Mouse (Mus musculus) midbrain, embryonic 15.5 days (tissue): ENCODE measurements at regions not wholly inside any gene's neighbourhood (a gene's known extent, or its start where the extent isn't known, plus 50 kb on each side); places are given as distances from the start of the nearest gene placed in this dataset.

ENCODE experiments used
- ATAC-seq: fragments of 200-750 bp; cut with Nextera tagmentation; replicated peaks from 2 replicates; pipeline ENCODE4 v1.8.0; 2017; ENCODE audit warnings: moderate TSS enrichment
- H3K27ac ChIP-seq: fragments of 300-500 bp; sonication (generic); 2 replicates; pipeline ENCODE4 v1.5.1; 2015; ENCODE audit warnings: mild to moderate bottlenecking, inconsistent platforms
- H3K27me3 ChIP-seq: fragments of 300-500 bp; sonication (generic); replicated peaks from 2 replicates; pipeline ENCODE4 v1.6.1; 2015; ENCODE audit warnings: inconsistent platforms
- H3K36me3 ChIP-seq: fragments of 300-500 bp; sonication (generic); replicated peaks from 2 replicates; pipeline ENCODE4 v1.6.1; 2015; ENCODE audit warnings: inconsistent platforms
- H3K4me1 ChIP-seq: fragments of 300-500 bp; sonication (generic); 2 replicates; pipeline ENCODE4 v1.6.1; 2015; ENCODE audit warnings: inconsistent platforms
- H3K4me2 ChIP-seq: fragments of 300-500 bp; sonication (generic); 2 replicates; pipeline ENCODE4 v1.6.1; 2015; ENCODE audit warnings: inconsistent platforms, mild to moderate bottlenecking, moderate library complexity
- H3K4me3 ChIP-seq: fragments of 300-500 bp; sonication (generic); 2 replicates; pipeline ENCODE4 v1.5.1; 2015; ENCODE audit warnings: mild to moderate bottlenecking, inconsistent platforms
- H3K9ac ChIP-seq: fragments of 300-500 bp; sonication (generic); 2 replicates; pipeline ENCODE4 v1.6.1; 2015; ENCODE audit warnings: mild to moderate bottlenecking, inconsistent platforms
- H3K9me3 ChIP-seq: fragments of 300-500 bp; sonication (generic); 2 replicates; pipeline ENCODE4 v1.6.1; 2016; ENCODE audit warnings: inconsistent platforms
- WGBS: fragments of 180-500 bp; shearing (Covaris S2); methylation state at CpG from one replicate; pipeline ENCODE4 v1.1.7; 2015; ENCODE audit warnings: mixed read lengths; 5-methylcytosine and 5-hydroxymethylcytosine counted together

- H3K36me3 ChIP-seq: no peaks in the 10 kb centered on the region
- no peaks in the 10 kb centered on the region for H3K27me3 ChIP-seq
- no peak overlapping the region for H3K4me3 ChIP-seq
- peak overlapping the region; percentile 28 for H3K4me2 ChIP-seq
- H3K9ac ChIP-seq: no peak overlapping the region
- WGBS: 18% methylated on average over 7 of the region's 7 CpGs
- ATAC-seq: peak; percentile 44
- no peak overlapping the region for H3K27ac ChIP-seq
- peaks cover 12% of the 10 kb centered on the region for H3K4me1 ChIP-seq
- H3K9me3 ChIP-seq: no peaks in the 10 kb centered on the region
Measured at GRCm38 (mm10) chr16:15052389-15052923, 146.1 kb downstream of the Efcab1 start.

- Histone ChIP-seq H3K27me3 (no peaks in the 10 kb centered on the region), H3K4me2 (peak overlapping the region; percentile 28), H3K36me3 (no peaks in the 10 kb centered on the region), H3K9me3 (no peaks in the 10 kb centered on the region), H3K4me3 (no peak overlapping the region), H3K9ac (no peak overlapping the region), H3K27ac (no peak overlapping the region), H3K4me1 (peaks cover 12% of the 10 kb centered on the region)
- peak; percentile 90 for ATAC-seq
- 4% methylated on average over 16 of the region's 16 CpGs for whole genome bisulfite sequencing
Measured at GRCm38 (mm10) chr16:15052924-15053793, 146.8 kb downstream of the Efcab1 start.

GRCm38 (mm10) chr16:15053840-15054239, 147.4 kb downstream of the Efcab1 start:
- Histone ChIP-seq H3K4me2 (no peak overlapping the region), H3K36me3 (no peaks in the 10 kb centered on the region), H3K4me1 (peaks cover 12% of the 10 kb centered on the region), H3K27ac (no peak overlapping the region), H3K4me3 (no peak overlapping the region), H3K9ac (no peak overlapping the region), H3K9me3 (no peaks in the 10 kb centered on the region), H3K27me3 (no peaks in the 10 kb centered on the region)
- no peak for ATAC-seq
- 9% methylated on average over 4 of the region's 4 CpGs for whole genome bisulfite sequencing

GRCm38 (mm10) chr16:15054306-15055001, 148.0 kb downstream of the Efcab1 start:
- 29% methylated on average over 5 of the region's 5 CpGs for WGBS
- Histone ChIP-seq H3K9ac (no peak overlapping the region), H3K4me2 (no peak overlapping the region), H3K4me3 (no peak overlapping the region), H3K36me3 (no peaks in the 10 kb centered on the region), H3K9me3 (no peaks in the 10 kb centered on the region), H3K27me3 (no peaks in the 10 kb centered on the region), H3K27ac (no peak overlapping the region), H3K4me1 (peaks cover 12% of the 10 kb centered on the region)
- ATAC-seq: no peak

GRCm38 (mm10) chr16:15055697-15056096, 149.3 kb downstream of the Efcab1 start:
- Histone ChIP-seq H3K27ac (no peak overlapping the region), H3K9ac (no peak overlapping the region), H3K9me3 (no peaks in the 10 kb centered on the region), H3K36me3 (no peaks in the 10 kb centered on the region), H3K27me3 (no peaks in the 10 kb centered on the region), H3K4me3 (no peak overlapping the region), H3K4me1 (peaks cover 12% of the 10 kb centered on the region), H3K4me2 (no peak overlapping the region)
- WGBS: 31% methylated on average over 5 of the region's 5 CpGs
- ATAC-seq: no peak

GRCm38 (mm10) chr16:15070485-15070960, 164.1 kb downstream of the Efcab1 start:
- no peaks in the 10 kb centered on the region for H3K27me3 ChIP-seq
- H3K4me1 ChIP-seq: no peaks in the 10 kb centered on the region
- ATAC-seq: no peak
- no peak overlapping the region for H3K9ac ChIP-seq
- H3K9me3 ChIP-seq: no peaks in the 10 kb centered on the region
- H3K36me3 ChIP-seq: no peaks in the 10 kb centered on the region
- WGBS: 89% methylated on average over 7 of the region's 7 CpGs
- no peak overlapping the region for H3K4me2 ChIP-seq
- no peak overlapping the region for H3K4me3 ChIP-seq
- H3K27ac ChIP-seq: no peak overlapping the region

GRCm38 (mm10) chr16:15074407-15074806, 168.0 kb downstream of the Efcab1 start:
- no peak overlapping the region for H3K4me2 ChIP-seq
- H3K4me3 ChIP-seq: no peak overlapping the region
- no peak overlapping the region for H3K27ac ChIP-seq
- no peaks in the 10 kb centered on the region for H3K9me3 ChIP-seq
- H3K27me3 ChIP-seq: no peaks in the 10 kb centered on the region
- H3K9ac ChIP-seq: no peak overlapping the region
- no peaks in the 10 kb centered on the region for H3K36me3 ChIP-seq
- no peak for ATAC-seq
- no peaks in the 10 kb centered on the region for H3K4me1 ChIP-seq

- Histone ChIP-seq H3K9me3 (no peaks in the 10 kb centered on the region), H3K9ac (no peak overlapping the region), H3K4me3 (no peak overlapping the region), H3K36me3 (no peaks in the 10 kb centered on the region), H3K27me3 (no peaks in the 10 kb centered on the region), H3K4me2 (no peak overlapping the region), H3K27ac (no peak overlapping the region), H3K4me1 (peaks cover 10% of the 10 kb centered on the region)
- ATAC-seq: no peak
- 43% methylated on average over 3 of the region's 3 CpGs for WGBS
Measured at GRCm38 (mm10) chr16:15083692-15084091, 177.3 kb downstream of the Efcab1 start.

GRCm38 (mm10) chr16:15084147-15084752, 177.8 kb downstream of the Efcab1 start:
- peak overlapping the region; percentile 97 for H3K4me2 ChIP-seq
- WGBS: 13% methylated on average over 10 of the region's 10 CpGs
- H3K27ac ChIP-seq: no peak overlapping the region
- peak overlapping the region; percentile 46 for H3K9ac ChIP-seq
- H3K36me3 ChIP-seq: no peaks in the 10 kb centered on the region
- peaks cover 10% of the 10 kb centered on the region for H3K4me1 ChIP-seq
- ATAC-seq: peak; percentile 77
- peak overlapping the region; percentile 63 for H3K4me3 ChIP-seq
- H3K27me3 ChIP-seq: no peaks in the 10 kb centered on the region
- no peaks in the 10 kb centered on the region for H3K9me3 ChIP-seq

GRCm38 (mm10) chr16:15084753-15085728, 178.6 kb downstream of the Efcab1 start:
- Histone ChIP-seq H3K4me2 (peak overlapping the region; percentile 97), H3K27ac (no peak overlapping the region), H3K27me3 (no peaks in the 10 kb centered on the region), H3K36me3 (no peaks in the 10 kb centered on the region), H3K9ac (peak overlapping the region; percentile 46), H3K4me1 (peaks cover 10% of the 10 kb centered on the region), H3K9me3 (no peaks in the 10 kb centered on the region), H3K4me3 (peak overlapping the region; percentile 63)
- 1% methylated on average over 56 of the region's 56 CpGs for WGBS
- ATAC-seq: peak; percentile 95

- WGBS: 89% methylated on average over 4 of the region's 4 CpGs
- no peak overlapping the region for H3K27ac ChIP-seq
- no peak overlapping the region for H3K4me3 ChIP-seq
- no peaks in the 10 kb centered on the region for H3K36me3 ChIP-seq
- no peaks in the 10 kb centered on the region for H3K9me3 ChIP-seq
- H3K9ac ChIP-seq: no peak overlapping the region
- H3K27me3 ChIP-seq: no peaks in the 10 kb centered on the region
- peaks cover 10% of the 10 kb centered on the region for H3K4me1 ChIP-seq
- ATAC-seq: no peak
- H3K4me2 ChIP-seq: no peak overlapping the region
Measured at GRCm38 (mm10) chr16:15086556-15086955, 180.2 kb downstream of the Efcab1 start.
